Mouse (Mus musculus): ENCODE measurements around the gene Adck1.

- TF ChIP-seq EP300 (IDR thresholded peaks at IDR 0.05; ENCODE audit: insufficient read depth, low read depth, low read length) (no peak), POLR2A (IDR thresholded peaks at IDR 0.05; ENCODE audit: insufficient read depth, low read length) (no peak)
Observed at GRCm38 (mm10) chr12:88419912-88420621, 59.7 kb downstream of the Adck1 start.

Measured in ES-Bruce4 (cell line).